Mouse (Mus musculus): ENCODE data around the gene Rfng. TPM values are rescaled to one million over a fixed set of nuclear protein-coding genes. Genes with fewer than 3 reads are reported as not detected.
"Not testable (repeated sequence)": the region's sequence is repeated elsewhere in the genome, so short reads cannot be mapped to it uniquely, and the experiment has no call there.

The Rfng gene
- polyA plus RNA-seq, 1 experiment from 2014 or later, result 28.8 TPM

DNA sequence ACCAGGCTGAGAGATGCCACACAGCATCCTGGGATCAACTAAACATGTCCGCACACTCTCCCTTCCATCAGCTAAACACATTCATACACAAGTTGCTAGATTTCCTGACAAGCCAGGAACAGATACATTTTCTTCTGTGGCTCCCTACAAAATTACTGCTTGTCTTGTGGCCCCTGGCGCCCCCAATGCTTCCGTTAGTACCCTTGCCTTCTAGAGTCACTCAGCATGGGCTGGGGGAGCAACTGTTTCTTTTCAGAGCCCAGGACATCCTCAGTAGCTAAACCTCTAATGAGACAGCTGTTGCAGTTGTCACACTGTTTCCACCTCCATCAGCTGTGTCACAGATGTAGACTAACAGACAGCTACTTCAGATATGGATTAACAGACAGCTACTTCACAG, 11.3 kb downstream of the Rfng start:
- whole genome bisulfite sequencing, result 80% methylated on average over 3 of the region's 3 CpGs
- no peak overlapping the region for H3K9ac ChIP-seq (ENCODE audit: low read depth, low read length)

DNA sequence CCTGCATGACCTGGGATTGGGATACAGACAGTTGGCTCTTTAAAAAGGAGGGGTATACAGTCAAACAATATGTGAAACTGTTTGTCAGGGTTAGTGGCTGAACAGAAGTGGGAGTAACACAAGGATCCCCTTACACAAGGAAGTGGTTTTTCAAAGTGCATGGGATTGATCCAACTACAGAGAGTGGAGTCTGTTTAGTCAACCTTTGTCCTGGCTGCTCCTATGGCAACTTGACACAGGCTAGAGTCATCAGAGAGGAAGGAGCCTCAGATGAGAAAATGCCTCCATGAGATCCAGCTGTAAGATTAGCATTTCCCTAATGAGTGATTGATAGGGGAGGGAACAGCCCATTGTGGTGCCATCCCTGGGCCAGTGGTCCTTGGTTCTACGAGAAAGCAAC, 15.8 kb downstream of the Rfng start:
- Histone ChIP-seq H3K9ac (ENCODE audit: low read depth, low read length) (no peak overlapping the region), H3K9me3 (ENCODE audit: control insufficient read depth, low read length) (no peaks in the 10 kb centered on the region), H3K36me3 (ENCODE audit: control insufficient read depth, insufficient read depth, low read length) (no peaks in the 10 kb centered on the region), H3K4me3 (ENCODE audit: low read depth, low read length) (no peak overlapping the region), H3K27me3 (ENCODE audit: control insufficient read depth, insufficient read depth, low read length) (no peaks in the 10 kb centered on the region), H3K27ac (ENCODE audit: low read depth, low read length) (no peak overlapping the region), H3K4me2 (replicated peaks; ENCODE audit: low read depth, low read length) (no peak overlapping the region), H3K4me1 (replicated peaks; ENCODE audit: control insufficient read depth, insufficient read depth, low read length) (no peaks in the 10 kb centered on the region)
- WGBS, result 69% methylated on average over 1 of the region's 1 CpGs
- ATAC-seq (ENCODE audit: low FRiP score), result no peak
- no peak for DNase-seq (ENCODE audit: low spot score)

More for the DNA sequence above, 11.3 kb downstream of the Rfng start:
- Histone ChIP-seq H3K9me3 (ENCODE audit: control insufficient read depth, low read length) (no peaks in the 10 kb centered on the region), H3K4me2 (replicated peaks; ENCODE audit: low read depth, low read length) (no peak overlapping the region), H3K4me1 (replicated peaks; ENCODE audit: control insufficient read depth, insufficient read depth, low read length) (no peaks in the 10 kb centered on the region), H3K4me3 (ENCODE audit: low read depth, low read length) (no peak overlapping the region), H3K27me3 (ENCODE audit: control insufficient read depth, insufficient read depth, low read length) (no peaks in the 10 kb centered on the region), H3K36me3 (ENCODE audit: control insufficient read depth, insufficient read depth, low read length) (no peaks in the 10 kb centered on the region), H3K27ac (ENCODE audit: low read depth, low read length) (no peak overlapping the region)
- ATAC-seq (ENCODE audit: low FRiP score) (no peak), DNase-seq (ENCODE audit: low spot score) (no peak)

DNA sequence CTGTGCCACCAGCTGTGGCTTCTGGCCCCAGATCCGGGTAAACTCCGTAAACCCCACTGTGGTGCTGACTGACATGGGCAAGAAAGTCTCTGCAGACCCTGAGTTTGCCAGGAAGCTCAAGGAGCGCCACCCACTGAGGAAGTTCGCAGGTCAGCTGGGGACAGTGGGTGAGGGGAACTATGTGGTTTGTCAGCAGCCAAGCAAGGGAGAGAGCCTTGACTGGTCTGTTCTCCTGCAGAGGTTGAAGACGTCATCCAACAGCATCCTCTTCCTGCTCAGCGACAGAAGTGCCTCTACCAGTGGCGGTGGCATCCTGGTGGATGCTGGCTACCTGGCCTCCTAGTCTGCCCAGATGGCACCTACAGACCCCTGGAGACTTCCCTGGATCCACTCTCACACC, 17.0 kb downstream of the Rfng start:
- not testable (repeated sequence) for H3K36me3 ChIP-seq (ENCODE audit: control insufficient read depth, insufficient read depth, low read length); H3K4me2 ChIP-seq (replicated peaks; ENCODE audit: low read depth, low read length); H3K4me1 ChIP-seq (replicated peaks; ENCODE audit: control insufficient read depth, insufficient read depth, low read length); DNase-seq (ENCODE audit: low spot score); H3K9me3 ChIP-seq (ENCODE audit: control insufficient read depth, low read length); H3K27me3 ChIP-seq (ENCODE audit: control insufficient read depth, insufficient read depth, low read length); H3K27ac ChIP-seq (ENCODE audit: low read depth, low read length); ATAC-seq (ENCODE audit: low FRiP score); H3K9ac ChIP-seq (ENCODE audit: low read depth, low read length); H3K4me3 ChIP-seq (ENCODE audit: low read depth, low read length)
- 69% methylated on average over 3 of the region's 7 CpGs for WGBS

GRCm38 (mm10) chr11:120763121-120763999, 20.6 kb downstream of the Rfng start:
- not testable (repeated sequence) for H3K9me3 ChIP-seq (ENCODE audit: control insufficient read depth, low read length); DNase-seq (ENCODE audit: low spot score); ATAC-seq (ENCODE audit: low FRiP score); H3K36me3 ChIP-seq (ENCODE audit: control insufficient read depth, insufficient read depth, low read length); H3K4me1 ChIP-seq (replicated peaks; ENCODE audit: control insufficient read depth, insufficient read depth, low read length); H3K4me3 ChIP-seq (ENCODE audit: low read depth, low read length); H3K4me2 ChIP-seq (replicated peaks; ENCODE audit: low read depth, low read length); H3K27ac ChIP-seq (ENCODE audit: low read depth, low read length); H3K27me3 ChIP-seq (ENCODE audit: control insufficient read depth, insufficient read depth, low read length); H3K9ac ChIP-seq (ENCODE audit: low read depth, low read length)
- WGBS, result 26% methylated on average over 4 of the region's 23 CpGs

DNA sequence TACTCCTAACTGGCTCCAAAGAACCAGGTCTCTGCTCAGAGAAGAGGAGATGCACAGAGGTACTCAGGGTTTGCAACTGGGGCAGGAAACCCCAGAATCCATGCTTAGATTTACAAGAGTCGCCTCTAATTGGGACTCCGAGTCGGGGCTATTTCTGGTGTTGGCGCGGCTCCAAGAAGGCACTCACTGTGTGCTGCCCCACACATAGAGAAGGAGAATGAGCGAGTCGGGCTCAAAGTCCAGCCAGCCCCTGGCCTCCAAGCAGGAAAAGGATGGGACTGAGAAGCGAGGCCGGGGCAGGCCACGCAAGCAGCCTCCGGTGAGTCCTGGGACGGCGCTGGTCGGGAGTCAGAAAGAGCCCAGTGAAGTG, 21.4 kb downstream of the Rfng start, which contains the start of gene Hmga1b:
TSS of gene Hmga1b (plus strand) at position 123 of the 370 bp plus-strand sequence.
- not testable (repeated sequence) for H3K27me3 ChIP-seq (ENCODE audit: control insufficient read depth, insufficient read depth, low read length); H3K9me3 ChIP-seq (ENCODE audit: control insufficient read depth, low read length)
- 27% methylated on average over 14 of the region's 14 CpGs for WGBS

GRCm38 (mm10) chr11:120761811-120762671, 22.0 kb downstream of the Rfng start:
- WGBS, result 65% methylated on average over 14 of the region's 14 CpGs
- Histone ChIP-seq H3K9me3 (ENCODE audit: control insufficient read depth, low read length) (0 out of 2 replicates have a peak, but pooled peaks cover 2% of the 10 kb centered on the region), H3K9ac (ENCODE audit: low read depth, low read length) (no peak overlapping the region), H3K4me1 (replicated peaks; ENCODE audit: control insufficient read depth, insufficient read depth, low read length) (no peaks in the 10 kb centered on the region), H3K4me2 (replicated peaks; ENCODE audit: low read depth, low read length) (no peak overlapping the region), H3K27me3 (ENCODE audit: control insufficient read depth, insufficient read depth, low read length) (peaks cover 3% of the 10 kb centered on the region; the same call in 1 of the 2 replicates), H3K36me3 (ENCODE audit: control insufficient read depth, insufficient read depth, low read length) (no peaks in the 10 kb centered on the region), H3K27ac (ENCODE audit: low read depth, low read length) (no peak overlapping the region), H3K4me3 (ENCODE audit: low read depth, low read length) (no peak overlapping the region)
- ATAC-seq (ENCODE audit: low FRiP score), result no peak
- DNase-seq (ENCODE audit: low spot score), result no peak

More for the DNA sequence above, 21.4 kb downstream of the Rfng start, which contains the start of gene Hmga1b:
- H3K4me3 ChIP-seq (ENCODE audit: low read depth, low read length); H3K4me1 ChIP-seq (replicated peaks; ENCODE audit: control insufficient read depth, insufficient read depth, low read length); DNase-seq (ENCODE audit: low spot score); H3K9ac ChIP-seq (ENCODE audit: low read depth, low read length); ATAC-seq (ENCODE audit: low FRiP score); H3K36me3 ChIP-seq (ENCODE audit: control insufficient read depth, insufficient read depth, low read length); H3K27ac ChIP-seq (ENCODE audit: low read depth, low read length); H3K4me2 ChIP-seq (replicated peaks; ENCODE audit: low read depth, low read length): not testable (repeated sequence)

- Histone ChIP-seq H3K4me3 (ENCODE audit: low read depth, low read length) (no peak overlapping the region), H3K27ac (ENCODE audit: low read depth, low read length) (no peak overlapping the region), H3K36me3 (ENCODE audit: control insufficient read depth, insufficient read depth, low read length) (no peaks in the 10 kb centered on the region), H3K27me3 (ENCODE audit: control insufficient read depth, insufficient read depth, low read length) (peaks cover 3% of the 10 kb centered on the region; the same call in 1 of the 2 replicates), H3K4me2 (replicated peaks; ENCODE audit: low read depth, low read length) (no peak overlapping the region), H3K9me3 (ENCODE audit: control insufficient read depth, low read length) (0 out of 2 replicates have a peak, but pooled peaks cover 2% of the 10 kb centered on the region), H3K4me1 (replicated peaks; ENCODE audit: control insufficient read depth, insufficient read depth, low read length) (no peaks in the 10 kb centered on the region), H3K9ac (ENCODE audit: low read depth, low read length) (no peak overlapping the region)
- ATAC-seq (ENCODE audit: low FRiP score), result no peak
- no peak for DNase-seq (ENCODE audit: low spot score)
- 90% methylated on average over 9 of the region's 9 CpGs for WGBS
Observed at GRCm38 (mm10) chr11:120760236-120760635, 23.8 kb downstream of the Rfng start.

DNA sequence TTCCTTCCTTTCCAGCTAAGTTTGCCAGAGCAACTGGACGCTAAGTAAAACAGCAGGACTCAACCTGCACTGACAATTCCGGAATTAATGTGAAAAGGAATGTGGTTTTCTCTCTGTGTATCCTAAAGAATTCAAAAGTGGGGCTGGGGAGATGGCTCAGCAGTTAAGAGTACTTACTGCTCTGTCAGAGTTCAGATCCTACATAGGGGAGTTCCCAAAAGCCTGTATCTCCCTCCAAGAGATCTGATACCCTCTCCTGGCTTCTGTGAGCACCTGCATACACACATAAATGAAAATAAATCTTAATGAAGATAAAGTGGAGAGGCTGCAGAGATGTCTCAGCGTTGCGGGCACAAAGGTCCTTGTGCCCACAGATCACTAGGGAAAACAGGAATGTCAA, 32.4 kb downstream of the Rfng start:
- WGBS, result 66% methylated on average over 4 of the region's 4 CpGs
- H3K27ac ChIP-seq (ENCODE audit: low read depth, low read length), result no peak overlapping the region
- ATAC-seq (ENCODE audit: low FRiP score), result no peak
- H3K36me3 ChIP-seq (ENCODE audit: control insufficient read depth, insufficient read depth, low read length), result no peaks in the 10 kb centered on the region
- no peaks in the 10 kb centered on the region for H3K27me3 ChIP-seq (ENCODE audit: control insufficient read depth, insufficient read depth, low read length)
- no peak overlapping the region for H3K9ac ChIP-seq (ENCODE audit: low read depth, low read length)
- DNase-seq (ENCODE audit: low spot score), result no peak
- H3K9me3 ChIP-seq (ENCODE audit: control insufficient read depth, low read length), result no peaks in the 10 kb centered on the region
- no peaks in the 10 kb centered on the region for H3K4me1 ChIP-seq (replicated peaks; ENCODE audit: control insufficient read depth, insufficient read depth, low read length)
- H3K4me3 ChIP-seq (ENCODE audit: low read depth, low read length), result no peak overlapping the region
- H3K4me2 ChIP-seq (replicated peaks; ENCODE audit: low read depth, low read length), result no peak overlapping the region

Data from hindbrain, embryonic 11.5 days (tissue).